Mouse (Mus musculus) kidney, adult 2 months (tissue): ENCODE results near the gene Treml2.

Source experiments
- CTCF ChIP-seq: fragments of 200-500 bp; conservative IDR thresholded peaks from 2 replicates; pipeline ENCODE4 v1.5.1; 2011; ENCODE audit warnings: low read depth, mild to moderate bottlenecking, control low read depth, low read length, moderate library complexity, mixed read lengths; ENCODE audit not compliant: insufficient read depth, insufficient read length
- POLR2A ChIP-seq: fragments of 200-500 bp; IDR thresholded peaks from one replicate; pipeline ENCODE4 v1.6.1; 2011; ENCODE audit warnings: low read depth, low read length, control low read depth

- TF ChIP-seq CTCF (peak; percentile 85), POLR2A (no peak)
These were observed 24.4 kb upstream of the Treml2 start for GRCm38 (mm10) chr17:48274885-48275284.
